Comparison of ENCODE assay signal across 9 mouse cellular contexts in the genomic region with DNA sequence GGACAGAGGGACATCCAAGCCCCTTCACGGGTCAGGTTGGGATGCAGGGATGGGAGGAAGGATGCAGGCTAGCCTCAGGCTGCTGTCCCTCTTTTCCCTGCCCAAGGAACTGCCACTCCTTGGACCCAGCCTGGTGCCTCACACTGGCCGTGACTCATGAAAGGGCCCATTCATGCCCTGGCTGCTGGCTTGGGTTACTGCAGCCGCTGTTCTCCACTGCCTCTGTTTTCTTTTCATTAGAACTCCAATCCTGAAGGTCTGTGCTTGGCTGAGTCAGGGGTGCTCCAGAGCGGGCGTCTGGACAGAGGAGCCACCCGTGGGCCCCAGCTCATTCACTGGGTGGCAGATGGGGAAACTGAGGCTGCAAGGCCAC. TPM values are rescaled to one million over a fixed set of nuclear protein-coding genes. Genes with fewer than 3 reads are reported as not detected.
DNase-seq lines count a peak whose midpoint lies in the region; ATAC-seq and TF ChIP-seq lines count a peak whose summit lies in the region.
"Had no signal": no experiment of that assay in that cellular context is flagged by ENCODE, and none has a peak within 500 bp of the region (broad histone marks: within the 10 kb centered on the region; RNA-seq: fewer than 3 reads in every experiment).

No protein-coding gene starts in this region.

- H3K4me1 ChIP-seq in forebrain, embryonic 15.5 days, result peaks cover 1% of the 10 kb centered on the region
- H3K4me1 ChIP-seq in limb, embryonic 15.5 days, result peaks cover 35% of the 10 kb centered on the region

- intact Hi-C loops in gastrocnemius, postnatal 14 days (cut with DNase I; ENCODE audit: low total_unique reads), result no loop called here

- H3K36me3 ChIP-seq in forebrain, embryonic 15.5 days, result no peaks in the 10 kb centered on the region
- H3K36me3 ChIP-seq in limb, embryonic 15.5 days, result no peaks in the 10 kb centered on the region
- H3K36me3 ChIP-seq: lung, embryonic 15.5 days had no signal

- ATAC-seq in forebrain, embryonic 15.5 days (replicated peaks), result 0 out of 2 replicates have a peak, but pooled peaks have one; percentile 43
- ATAC-seq in limb, embryonic 15.5 days (ENCODE audit: insufficient number of reproducible peaks, low FRiP score, low TSS enrichment, low read depth), result 0 out of 2 replicates have a peak, but pooled peaks have one; percentile 62

- peak; percentile 48 for DNase-seq in layer of hippocampus, adult 11-12 months (ENCODE audit: low spot score)
- no peak for DNase-seq in layer of hippocampus, postnatal 25 days (ENCODE audit: extremely low spot score in 1 of 2, low spot score in 1 of 2)
- DNase-seq in brain, embryonic 14.5 days (ENCODE audit: low read depth), result peak; percentile 43
- no peak for DNase-seq in gastrocnemius, postnatal 14 days
- no peak for DNase-seq in lung, postnatal 25 days (ENCODE audit: low spot score)
- DNase-seq: gastrocnemius, postnatal 36 days had no signal

- 29% methylated on average over 6 of the region's 6 CpGs for WGBS in forebrain, embryonic 15.5 days
- 61% methylated on average over 6 of the region's 6 CpGs for WGBS in limb, embryonic 15.5 days

- TF ChIP-seq POLR2A in brain, embryonic 14.5 days (IDR thresholded peaks at IDR 0.05; ENCODE audit: borderline replicate concordance, extremely low read depth, insufficient read depth, insufficient read length, poor library complexity, severe bottlenecking), result no peak

- no peaks in the 10 kb centered on the region for H3K9me3 ChIP-seq in forebrain, embryonic 15.5 days
- H3K9me3 ChIP-seq in limb, embryonic 15.5 days, result no peaks in the 10 kb centered on the region
- H3K9me3 ChIP-seq: lung, embryonic 15.5 days had no signal

- H3K9ac ChIP-seq in forebrain, embryonic 15.5 days (replicated peaks), result no peak overlapping the region
- no peak overlapping the region for H3K9ac ChIP-seq in limb, embryonic 15.5 days
- H3K9ac ChIP-seq: lung, embryonic 15.5 days had no signal

- H3K4me2 ChIP-seq in forebrain, embryonic 15.5 days (replicated peaks), result no peak overlapping the region
- H3K4me2 ChIP-seq in limb, embryonic 15.5 days, result no peak overlapping the region
- H3K4me2 ChIP-seq: lung, embryonic 15.5 days had no signal

- peaks cover 16% of the 10 kb centered on the region for H3K27me3 ChIP-seq in forebrain, embryonic 15.5 days
- H3K27me3 ChIP-seq in limb, embryonic 15.5 days, result peaks cover 13% of the 10 kb centered on the region

- H3K4me3 ChIP-seq in forebrain, embryonic 15.5 days, result no peak overlapping the region
- no peak overlapping the region for H3K4me3 ChIP-seq in limb, embryonic 15.5 days
- H3K4me3 ChIP-seq: lung, embryonic 15.5 days had no signal

- TF ChIP-seq CTCF in brain, embryonic 14.5 days (IDR thresholded peaks at IDR 0.05; ENCODE audit: borderline replicate concordance, extremely low read depth, insufficient read depth, insufficient read length), result peak; percentile 43; the same call in 1 of the 2 replicates

- no peak overlapping the region; the same call in 1 of the 2 replicates for H3K27ac ChIP-seq in forebrain, embryonic 15.5 days (replicated peaks)
- H3K27ac ChIP-seq in limb, embryonic 15.5 days, result peak overlapping the region; percentile 88
- H3K27ac ChIP-seq: lung, embryonic 15.5 days had no signal

RNA-seq across cellular contexts. Expression of a gene that starts 57.3 kb away (rescaled TPM):
- 10 to 100 TPM; 37.8 to 43.4 TPM for total RNA-seq in layer of hippocampus, postnatal 25 days (2021)
- 8.1 and 16.9 TPM in 2 replicates for polyA plus RNA-seq in brain, embryonic 14.5 days (2012; rRNA removed)
- polyA plus RNA-seq in forebrain, embryonic 15.5 days (2015; fragmentation: Nextera tagmentation; extraction: Ambion mirVana), result 0.89 and 0.92 TPM in 2 replicates
- polyA plus RNA-seq in limb, embryonic 15.5 days (2015; fragmentation: Nextera tagmentation; extraction: Ambion mirVana), result 1.1 and 1.2 TPM in 2 replicates
- total RNA-seq in gastrocnemius, postnatal 14 days (2021), result 1 to 10 TPM; 8.4 to 8.6 TPM

Comparison
In these comparisons a context has a peak if more than half of its experiments do, and no peak if none do; other contexts are left out.
1. DNase-seq: peak in layer of hippocampus, adult 11-12 months (single experiment) and brain, embryonic 14.5 days (single experiment); none in layer of hippocampus, postnatal 25 days (0 of 2), gastrocnemius, postnatal 14 days (single experiment) and lung, postnatal 25 days (single experiment).